Mouse (Mus musculus) 3T3-L1 (cell line): ENCODE data around the gene Rnf150.

Experiments used
- DNase-seq: peaks from one replicate; pipeline ENCODE4 v3.0.0-alpha.2; 2015; ENCODE audit warnings: low read depth, low spot score

The Rnf150 gene

DNA sequence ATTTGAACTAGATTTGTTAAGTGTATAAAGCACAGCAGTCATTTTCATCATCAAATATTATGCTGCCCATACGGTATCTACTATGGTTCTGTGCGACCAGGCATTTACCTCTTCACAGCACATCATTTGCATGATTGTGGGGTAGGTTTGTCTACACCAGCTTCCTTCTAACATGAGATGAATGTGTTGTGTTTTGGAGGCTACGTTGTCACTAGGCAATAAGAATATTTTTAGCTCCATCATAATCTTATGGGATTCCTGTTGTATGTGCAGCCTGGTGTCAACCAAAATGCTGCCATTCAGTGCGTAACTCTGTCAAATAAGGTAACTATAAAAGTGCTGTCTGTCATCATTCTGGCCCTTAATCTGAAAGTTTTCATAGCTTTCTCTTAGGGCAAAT lies 24.1 kb downstream of the Rnf150 start:
- DNase-seq, result no peak

DNA sequence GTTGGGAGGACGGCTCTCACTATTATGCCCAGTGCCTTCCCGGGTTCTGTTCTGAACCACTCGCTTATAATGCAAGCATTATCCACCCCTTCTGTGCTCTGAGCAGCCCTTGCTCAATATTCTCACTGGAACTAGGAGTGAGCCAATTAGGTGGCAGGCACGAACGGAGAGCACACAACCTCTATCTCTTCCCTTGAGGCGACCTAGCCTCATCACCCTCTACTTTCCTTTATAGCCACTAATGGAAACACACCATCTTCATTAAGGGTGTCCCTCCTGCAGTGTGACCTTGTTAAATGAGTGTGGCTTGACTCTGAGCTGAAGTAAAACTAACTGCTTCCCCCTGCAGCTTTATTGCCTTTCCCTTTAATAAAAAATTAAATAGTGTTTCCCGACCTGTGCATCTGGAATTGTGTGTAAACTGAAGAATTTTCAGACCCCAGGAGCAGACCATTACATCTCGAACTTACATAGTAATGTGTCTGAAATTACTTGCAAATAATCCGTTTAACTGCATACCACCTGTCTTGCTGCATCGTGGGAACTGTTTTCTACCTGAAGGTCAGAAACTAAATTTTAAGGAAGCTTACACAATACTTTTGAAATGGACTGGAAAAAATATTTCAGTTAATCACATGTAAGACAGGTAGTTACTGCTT lies 26.0 kb downstream of the Rnf150 start:
- no peak for DNase-seq

DNA sequence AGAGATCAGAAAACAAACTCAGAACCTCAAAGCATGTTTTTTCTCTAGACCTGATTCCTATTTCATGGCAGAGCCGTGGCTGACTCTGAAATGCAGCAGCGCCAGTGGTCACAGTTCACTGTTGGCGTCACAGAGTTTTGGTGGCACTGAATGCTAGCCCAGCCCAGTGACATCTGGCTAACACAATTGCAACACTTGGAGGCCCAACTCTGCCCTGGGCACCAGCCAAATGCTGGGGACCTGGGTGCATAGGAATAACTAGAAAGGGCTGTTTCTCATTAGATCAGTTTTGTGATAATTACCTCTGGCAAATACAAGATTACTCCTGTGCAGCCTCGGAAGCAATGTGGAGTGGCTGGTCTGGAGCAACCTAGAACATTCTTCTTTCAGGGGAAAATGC lies 31.9 kb downstream of the Rnf150 start:
- DNase-seq, result no peak

DNA sequence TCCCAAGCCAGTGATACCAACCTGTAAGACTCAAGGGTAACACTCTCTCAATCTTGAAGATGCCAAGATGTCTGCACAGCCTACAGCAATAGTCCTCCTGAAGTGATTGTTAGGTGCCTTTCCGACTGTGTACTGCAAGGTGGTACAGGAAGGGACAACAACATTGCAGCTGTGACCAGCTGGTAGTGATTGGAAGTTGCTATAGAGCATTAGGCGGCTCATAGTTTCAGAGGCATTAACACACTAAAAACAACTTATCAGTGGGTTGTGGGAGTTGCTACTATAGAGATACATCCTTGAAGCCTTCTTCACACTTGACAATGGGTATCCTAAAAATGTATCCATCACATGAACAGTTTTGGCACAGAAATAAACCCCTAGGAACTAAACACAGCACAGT lies 33.6 kb downstream of the Rnf150 start:
- DNase-seq, result no peak

DNA sequence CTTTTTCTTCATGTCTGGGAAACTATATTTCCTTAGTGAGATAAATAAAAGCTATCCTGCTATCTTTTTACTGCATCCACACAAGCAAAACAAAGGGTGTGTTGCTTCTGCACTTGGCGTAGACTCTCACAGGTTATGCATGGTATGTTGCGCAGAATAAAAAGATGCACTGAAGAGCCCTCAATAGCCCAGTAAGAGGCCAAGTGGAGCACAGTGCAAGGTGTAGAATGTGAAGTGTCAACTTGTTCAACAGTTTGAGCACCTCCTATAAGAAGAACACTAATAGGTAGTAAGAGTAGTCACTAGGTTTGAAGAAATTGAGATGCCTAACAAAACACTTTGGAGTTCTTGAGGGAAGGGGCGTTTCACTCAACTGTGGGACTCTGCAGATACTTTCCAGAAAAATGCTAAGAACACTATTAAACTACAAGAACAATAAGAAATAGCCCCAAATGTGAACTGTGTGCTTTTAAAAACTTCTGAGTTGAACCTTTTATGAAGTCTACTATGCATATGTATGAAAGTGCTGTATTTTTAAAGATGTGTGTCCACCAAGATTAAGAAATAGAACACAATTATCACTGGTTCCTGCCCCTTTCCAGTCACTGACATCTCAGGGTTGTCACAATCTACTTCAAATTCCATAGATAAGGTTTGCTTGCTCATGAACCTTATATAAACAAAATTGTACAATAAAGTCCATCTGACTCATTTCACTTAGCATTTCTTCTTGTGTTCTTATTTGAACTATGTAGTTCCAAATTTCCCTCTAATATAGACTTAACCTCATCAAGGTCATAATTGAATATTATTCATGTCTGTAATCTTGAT lies 34.7 kb downstream of the Rnf150 start:
- DNase-seq, result no peak

DNA sequence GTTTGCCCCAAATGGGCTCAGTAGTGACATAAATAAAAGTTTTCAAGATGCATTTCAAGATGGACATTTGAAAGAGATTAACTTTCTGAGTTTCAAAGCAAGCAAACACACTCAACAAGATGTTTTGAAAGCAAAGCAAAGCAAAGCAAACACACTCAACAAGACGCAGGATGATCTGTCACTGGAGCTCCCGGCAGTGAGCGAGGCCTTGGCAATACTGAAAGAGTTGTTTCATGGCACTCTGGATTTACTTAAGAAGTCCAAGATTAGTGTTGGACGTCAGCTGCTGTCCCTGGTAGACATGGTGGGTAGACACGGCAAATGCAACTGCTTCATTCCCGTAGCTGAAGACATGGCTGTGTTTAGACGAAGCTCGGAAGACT lies 35.3 kb downstream of the Rnf150 start:
- no peak for DNase-seq

DNA sequence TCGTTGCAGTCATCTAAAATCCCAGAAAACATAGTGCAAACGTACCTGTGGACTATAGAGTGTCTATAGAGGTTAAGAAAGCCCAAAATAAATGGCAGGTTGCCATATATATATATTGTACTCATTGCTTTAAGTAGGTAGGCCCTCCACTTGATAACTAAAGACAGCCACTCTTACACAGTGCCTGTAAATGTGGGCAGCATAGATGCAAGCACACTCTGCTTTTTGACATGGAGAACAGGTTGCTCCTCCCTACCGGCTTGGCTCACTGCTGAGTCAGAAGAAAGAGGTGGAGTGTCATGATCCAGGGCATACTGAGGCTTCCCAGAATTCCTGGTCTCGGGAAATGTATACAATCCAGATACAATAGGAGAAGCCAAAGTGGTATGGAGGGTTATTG lies 37.8 kb downstream of the Rnf150 start:
- DNase-seq, result no peak

DNA sequence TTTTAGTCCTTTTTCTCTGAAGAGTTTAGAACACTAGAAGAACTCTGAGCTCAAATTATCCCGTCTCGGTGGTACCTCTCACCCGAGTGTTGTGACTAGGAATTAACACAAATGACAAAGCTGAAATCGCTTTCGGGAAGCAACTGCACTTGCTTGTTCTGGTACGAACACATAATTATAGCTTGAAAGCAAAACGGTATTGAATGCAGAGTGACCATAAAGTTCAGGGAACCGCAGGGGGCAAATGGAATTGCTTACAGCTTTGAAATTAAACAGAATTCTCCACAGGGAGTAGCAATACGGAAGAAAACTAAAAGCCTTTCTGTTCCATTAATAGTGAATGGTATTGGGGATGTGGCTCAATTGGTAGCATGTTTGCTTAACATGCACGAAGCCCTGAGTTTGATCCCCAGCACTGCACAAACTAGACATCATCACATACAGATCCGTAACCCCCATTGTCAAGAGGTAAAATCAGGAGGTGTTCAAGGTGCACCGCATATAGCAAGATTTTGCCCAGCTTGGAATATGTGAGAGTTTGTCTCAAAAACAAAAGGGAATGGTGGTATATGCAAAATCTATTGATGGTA lies 38.5 kb downstream of the Rnf150 start:
- DNase-seq, result no peak

DNA sequence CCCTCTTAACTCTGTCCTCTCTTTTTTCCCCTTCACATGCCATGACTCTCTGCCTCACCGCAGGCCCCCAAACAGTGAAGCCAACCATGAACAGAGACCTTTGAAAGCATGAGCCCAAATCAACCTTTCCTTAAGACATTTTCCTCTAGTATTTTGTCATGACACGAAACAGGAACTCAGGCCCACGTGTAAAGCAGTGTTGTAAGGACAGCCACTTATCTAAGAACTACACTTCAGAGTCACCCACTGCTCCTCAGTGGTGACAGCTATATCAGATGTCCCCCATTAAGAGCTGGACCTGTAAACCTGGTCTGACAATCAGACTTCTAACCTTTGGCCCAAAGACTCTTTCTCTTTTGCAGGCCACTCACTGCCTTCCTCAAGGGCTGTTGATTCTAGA lies 40.3 kb downstream of the Rnf150 start:
- no peak for DNase-seq

DNA sequence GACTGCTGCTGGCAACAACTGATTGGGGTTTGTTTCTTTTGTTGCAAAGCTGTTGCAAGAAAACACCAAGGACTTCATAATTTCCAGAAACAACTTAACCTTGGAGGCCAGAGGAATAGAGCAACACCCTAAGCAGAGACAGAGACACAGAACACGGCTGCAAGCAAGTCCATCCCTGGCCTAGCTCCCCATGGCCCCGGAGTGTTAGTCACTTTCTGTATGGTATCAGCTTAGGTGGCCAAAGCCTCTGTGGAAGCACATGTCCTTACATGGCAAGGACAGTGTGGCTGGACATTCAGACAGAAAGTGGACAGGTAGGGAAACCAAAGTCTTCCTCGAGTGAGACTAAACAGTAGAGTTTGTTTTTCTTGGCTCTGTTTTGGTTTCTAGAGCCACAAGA lies 44.1 kb downstream of the Rnf150 start:
- DNase-seq, result no peak

DNA sequence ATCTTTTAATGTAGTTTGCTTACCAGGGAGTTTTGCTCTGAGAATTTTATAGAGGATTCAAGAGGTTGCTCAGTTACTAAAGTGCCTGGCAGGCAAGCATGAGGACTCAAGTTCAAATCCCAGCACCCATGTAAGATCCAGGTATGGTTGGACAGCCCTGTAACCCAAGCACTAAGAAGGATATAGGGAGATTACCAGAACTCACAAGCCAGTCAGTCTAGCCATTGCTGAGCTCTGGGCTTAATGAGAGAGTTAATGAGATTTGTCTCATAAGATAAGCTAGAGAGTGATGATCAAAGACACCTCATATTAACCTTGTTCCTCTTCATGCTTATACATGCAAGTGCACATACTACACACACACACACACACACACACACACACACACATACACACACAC lies 48.3 kb downstream of the Rnf150 start:
- DNase-seq, result no peak

DNA sequence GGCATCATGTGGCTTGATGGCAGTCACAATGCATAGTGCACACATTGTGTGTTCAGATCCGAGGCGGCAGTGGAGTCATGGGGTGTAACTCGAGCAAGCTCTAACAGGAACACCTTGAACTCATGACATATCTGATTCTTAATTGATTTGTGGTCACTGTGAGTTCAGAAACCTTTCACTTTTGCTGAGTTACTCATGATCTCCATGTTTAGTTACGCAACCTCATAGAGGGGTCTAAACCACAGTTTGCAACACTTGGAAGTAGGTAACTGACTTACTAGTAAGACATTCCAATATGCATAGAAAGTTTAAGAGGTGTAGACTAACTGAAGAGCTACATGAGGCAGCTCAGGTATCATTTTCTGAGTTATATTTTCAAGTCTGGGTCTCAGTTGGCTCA lies 49.1 kb downstream of the Rnf150 start:
- peak; percentile 35 for DNase-seq

DNA sequence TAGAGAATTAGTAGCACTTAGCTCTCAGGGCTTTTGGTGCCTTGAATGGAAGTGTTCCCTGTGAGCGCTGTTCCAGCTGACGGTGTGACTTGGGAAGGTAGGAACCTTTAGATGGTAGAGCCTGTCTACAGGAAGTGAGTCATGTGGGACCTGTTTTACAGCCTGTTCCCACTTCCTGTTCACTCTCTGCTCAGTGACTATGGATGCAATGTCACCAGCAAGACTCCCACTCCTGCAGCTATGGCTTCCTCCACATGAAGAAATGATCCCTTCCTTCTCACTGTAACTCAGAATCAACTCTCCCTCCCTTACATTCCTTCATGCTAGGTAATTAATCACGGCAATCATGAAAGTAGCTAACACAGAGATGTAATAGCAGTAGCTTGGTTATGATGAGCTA lies 51.4 kb downstream of the Rnf150 start:
- DNase-seq, result peak; percentile 33

DNA sequence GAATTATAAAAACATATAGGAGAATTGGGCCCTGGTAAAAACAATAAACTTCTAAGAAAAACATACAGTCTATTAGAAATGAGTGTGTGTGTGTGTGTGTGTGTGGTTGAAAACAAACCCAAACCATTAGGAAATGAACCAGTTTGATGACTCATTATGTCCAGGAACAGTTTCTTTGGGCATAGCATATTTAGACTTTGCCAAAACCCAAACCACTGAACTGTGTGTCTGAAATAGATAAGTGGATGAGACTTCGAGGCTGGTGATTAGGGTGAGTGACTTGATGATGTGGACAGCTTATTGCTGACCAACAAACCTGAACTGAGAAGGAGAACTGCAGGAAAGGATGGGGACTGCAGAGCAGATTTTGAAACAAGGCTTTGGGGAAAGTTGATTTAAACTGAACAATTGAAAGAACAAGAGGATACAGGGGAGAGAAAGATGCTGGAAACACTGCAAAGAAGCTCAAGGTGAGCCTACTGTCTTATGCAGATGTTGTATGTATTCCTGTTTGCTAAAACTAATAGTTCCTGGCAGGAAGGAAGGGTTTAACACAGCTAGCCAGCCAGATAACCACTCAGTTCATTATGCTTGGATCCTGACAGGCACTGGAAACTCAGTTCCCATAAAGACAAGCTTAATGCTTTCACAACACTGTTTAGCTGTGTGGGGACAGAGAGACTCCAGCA lies 53.8 kb downstream of the Rnf150 start:
- DNase-seq, result peak; percentile 82

DNA sequence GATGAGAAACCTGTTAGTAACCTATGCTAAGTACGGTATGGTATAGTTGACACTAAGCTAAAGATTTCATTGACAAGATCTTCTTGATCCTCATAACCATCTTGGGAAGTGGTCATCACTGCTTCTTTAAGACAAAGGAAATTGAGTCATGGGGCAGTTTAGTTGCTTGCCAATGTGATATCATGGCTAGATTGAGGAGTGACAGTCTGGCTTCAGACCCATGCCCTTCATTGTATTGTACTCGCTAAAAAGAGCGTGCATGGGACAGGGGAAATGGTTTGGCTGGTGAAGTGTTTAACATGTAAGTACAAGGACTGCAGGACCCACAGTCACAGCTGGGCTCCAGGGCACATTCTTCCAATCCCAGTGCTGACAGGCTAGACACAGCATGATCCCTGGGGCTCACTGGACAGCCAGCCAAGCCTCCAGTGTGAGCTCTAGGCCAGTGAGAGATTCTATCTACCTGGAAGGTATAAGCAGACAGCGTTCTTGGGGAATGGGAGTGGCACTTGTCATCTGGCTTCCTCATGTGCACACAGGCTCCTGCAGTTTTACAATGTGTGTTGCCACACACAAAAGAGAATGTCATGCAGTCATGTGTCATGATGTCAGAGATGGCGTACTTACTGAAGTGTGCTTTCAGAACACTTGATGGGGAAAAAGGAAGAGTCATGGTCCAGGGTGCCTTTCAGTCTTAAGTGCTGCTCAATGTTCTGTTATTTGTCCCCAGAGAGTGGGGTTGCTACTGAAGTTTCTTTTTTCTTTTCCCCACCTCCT lies 54.6 kb downstream of the Rnf150 start:
- peak; percentile 58 for DNase-seq

DNA sequence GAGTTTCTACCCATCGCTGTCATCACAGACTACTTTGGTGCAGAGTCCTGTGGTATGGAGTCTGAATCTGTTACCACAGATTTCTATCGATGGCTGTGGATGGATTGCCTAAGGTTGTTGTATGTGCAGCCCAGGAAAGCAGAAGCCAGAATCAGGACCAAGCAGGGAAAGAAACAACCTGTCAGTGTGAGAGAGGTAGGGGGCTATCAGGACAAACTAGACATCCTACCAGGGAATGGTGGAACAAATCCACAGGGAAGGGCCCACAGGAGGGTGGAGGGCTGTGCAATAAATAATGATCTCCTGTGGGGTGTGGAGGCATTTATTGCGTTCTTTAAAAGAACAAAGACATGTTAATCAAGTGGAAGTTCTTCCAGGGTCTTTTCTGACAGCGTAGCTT lies 56.5 kb downstream of the Rnf150 start:
- no peak for DNase-seq

DNA sequence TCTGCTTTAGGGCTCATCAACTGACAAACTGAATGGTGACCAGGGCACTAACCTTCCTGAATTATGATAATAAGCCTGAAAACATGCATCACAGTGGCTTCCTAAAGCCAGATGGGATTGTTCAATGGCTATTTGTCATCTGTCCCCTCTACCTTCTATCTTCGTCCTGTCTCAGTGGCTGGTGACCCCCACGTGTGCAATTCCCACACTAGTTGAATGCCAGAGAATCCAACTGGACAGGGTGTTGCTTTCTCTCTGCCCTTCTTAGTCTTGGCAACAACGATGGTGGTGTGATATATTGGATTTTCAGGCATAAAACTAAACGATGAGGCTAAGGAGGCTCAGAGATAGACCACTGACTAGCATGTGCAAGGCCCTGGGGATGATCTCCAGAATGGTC lies 57.0 kb downstream of the Rnf150 start:
- DNase-seq, result no peak

DNA sequence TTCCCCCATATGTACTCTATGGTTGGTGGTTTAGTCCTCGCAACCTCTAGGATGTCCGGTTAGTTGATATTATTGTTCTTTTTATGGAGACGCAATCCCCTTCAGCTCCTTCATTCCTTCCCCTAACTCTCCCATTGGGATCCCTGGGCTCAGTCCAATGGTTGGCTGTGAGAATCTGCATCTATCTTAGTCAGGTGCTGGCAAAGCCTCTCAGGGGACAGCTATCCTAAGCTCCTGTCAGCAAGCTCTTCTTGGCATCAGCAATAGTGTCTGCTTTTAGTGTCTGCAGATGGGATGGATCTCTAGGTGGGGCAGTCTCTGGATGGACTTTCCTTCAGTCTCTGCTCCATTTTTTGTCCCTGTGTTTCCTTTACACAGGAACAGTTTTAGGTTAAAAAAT lies 62.1 kb downstream of the Rnf150 start:
- DNase-seq, result no peak

DNA sequence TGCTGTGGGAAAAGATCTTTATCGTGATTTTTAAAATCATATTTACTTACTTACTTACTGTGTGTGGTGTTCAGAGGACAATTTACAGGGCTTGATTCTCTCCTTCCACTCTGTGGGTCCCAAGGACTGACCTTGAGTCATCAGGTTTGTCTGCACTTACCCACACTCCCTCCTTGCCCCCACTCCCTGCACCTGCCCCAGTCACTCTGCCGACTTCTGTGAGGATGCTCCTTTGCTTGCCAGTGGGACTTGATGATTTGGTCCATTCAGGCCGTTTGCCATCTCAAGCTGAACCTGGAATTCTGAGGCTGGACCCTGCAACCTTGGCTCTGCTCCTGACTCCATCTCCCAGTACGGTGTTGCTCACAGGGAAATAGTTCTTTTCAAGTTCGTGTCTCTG lies 63.4 kb downstream of the Rnf150 start:
- no peak for DNase-seq

DNA sequence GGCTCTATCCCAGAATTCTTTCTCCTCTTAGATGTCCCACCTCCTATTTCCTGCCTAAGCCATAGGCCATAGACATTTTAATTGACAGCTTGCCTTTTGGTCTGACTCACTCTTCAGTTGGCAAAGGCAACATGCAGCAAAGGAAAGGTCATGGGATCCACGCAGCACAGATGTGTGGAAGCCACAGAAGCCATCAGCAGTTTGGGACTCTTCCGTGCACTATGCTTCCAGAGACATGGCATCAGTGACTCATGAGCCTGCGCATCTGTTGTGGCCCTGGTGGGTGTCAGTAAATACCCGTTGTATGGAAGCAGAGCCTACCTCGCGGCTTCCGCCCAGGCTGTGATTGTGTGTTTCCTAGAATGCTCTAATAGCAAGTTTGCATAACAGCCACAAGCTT lies 68.4 kb downstream of the Rnf150 start:
- DNase-seq, result peak; percentile 83

DNA sequence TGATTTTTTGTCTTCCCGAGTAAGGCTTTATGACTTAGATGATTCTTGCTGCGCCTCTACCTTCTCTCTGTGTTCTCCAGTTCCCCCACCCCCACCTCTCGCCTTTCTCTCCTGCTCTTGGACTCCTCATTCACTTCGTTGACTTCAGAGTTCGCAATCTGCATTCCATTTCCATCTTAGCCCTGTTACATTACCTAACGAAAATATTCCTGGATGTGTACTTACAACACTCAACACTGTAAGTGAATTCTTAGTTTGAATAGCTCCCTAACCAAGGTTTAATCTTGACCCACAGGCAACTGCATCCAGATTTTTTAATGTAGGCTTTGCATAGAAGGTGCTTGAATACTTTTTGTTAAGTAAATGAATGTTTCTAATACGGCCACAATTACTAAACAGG lies 73.0 kb downstream of the Rnf150 start:
- no peak for DNase-seq

DNA sequence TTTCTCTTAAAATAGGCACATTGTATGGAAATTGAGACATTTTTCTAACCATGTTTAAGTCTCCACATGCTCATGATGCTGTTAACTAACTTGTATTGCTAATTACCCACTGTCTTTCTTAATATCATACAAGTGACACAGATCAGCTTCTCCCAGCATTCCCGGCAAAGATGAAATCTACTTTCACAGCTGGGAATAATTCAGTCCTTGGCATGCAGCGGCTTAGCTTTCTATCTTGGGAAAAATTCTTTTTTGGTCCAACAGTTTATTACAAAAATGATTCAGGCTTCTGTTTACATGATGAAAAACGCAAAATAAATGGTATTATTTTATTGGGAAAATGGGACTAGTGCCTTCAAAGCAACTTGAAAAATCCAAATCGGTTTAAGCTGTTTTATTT lies 73.7 kb downstream of the Rnf150 start:
- peak; percentile 43 for DNase-seq
